Mouse (Mus musculus) limb, embryonic 11.5 days (tissue): ENCODE measurements around the gene Kcnt1. TPM values are rescaled to one million over a fixed set of nuclear protein-coding genes. Genes with fewer than 3 reads are reported as not detected.

Source experiments
- ATAC-seq: fragments of 200-750 bp; cut with Nextera tagmentation; 2 replicates; pipeline ENCODE4 v1.8.0; 2017; ENCODE audit warnings: low read depth; ENCODE audit not compliant: insufficient number of reproducible peaks, low FRiP score, low TSS enrichment
- DNase-seq: peaks from one replicate; pipeline ENCODE4 v3.0.0-alpha.2; 2015; ENCODE audit warnings: low spot score
- H3K27ac ChIP-seq: fragments of 300-500 bp; sonication (generic); replicated peaks from 2 replicates; pipeline ENCODE4 v1.5.1; 2014; ENCODE audit warnings: low read depth, mild to moderate bottlenecking, low read length
- H3K27me3 ChIP-seq: fragments of 300-500 bp; sonication (generic); 2 replicates; pipeline ENCODE4 v1.6.1; 2014; ENCODE audit warnings: mild to moderate bottlenecking, low read length, mixed read lengths; ENCODE audit not compliant: control insufficient read depth, insufficient read depth
- H3K36me3 ChIP-seq: fragments of 300-500 bp; sonication (generic); 2 replicates; pipeline ENCODE4 v1.6.1; 2014; ENCODE audit warnings: mild to moderate bottlenecking, low read length, moderate library complexity, mixed read lengths; ENCODE audit not compliant: control insufficient read depth, insufficient read depth
- H3K4me1 ChIP-seq: fragments of 300-500 bp; sonication (generic); 2 replicates; pipeline ENCODE4 v1.6.1; 2014; ENCODE audit warnings: low read length, mixed read lengths; ENCODE audit not compliant: control insufficient read depth, insufficient read depth
- H3K4me2 ChIP-seq: fragments of 300-500 bp; sonication (generic); 2 replicates; pipeline ENCODE4 v1.6.1; 2014; ENCODE audit warnings: low read depth, mild to moderate bottlenecking, moderate library complexity; ENCODE audit not compliant: severe bottlenecking
- H3K4me3 ChIP-seq: fragments of 300-500 bp; sonication (generic); 2 replicates; pipeline ENCODE4 v1.5.1; 2014; ENCODE audit warnings: low read depth, low read length
- H3K9ac ChIP-seq: fragments of 300-500 bp; sonication (generic); 2 replicates; pipeline ENCODE4 v1.6.1; 2014; ENCODE audit warnings: mild to moderate bottlenecking, low read length
- H3K9me3 ChIP-seq: fragments of 300-500 bp; sonication (generic); 2 replicates; pipeline ENCODE4 v1.6.1; 2016; ENCODE audit warnings: low read length; ENCODE audit not compliant: control insufficient read depth
- WGBS: fragments of 180-500 bp; shearing (Covaris S2); extraction: QIAGEN DNeasy Blood & Tissue Kit; methylation state at CpG from one replicate; pipeline ENCODE4 v1.1.7; 2014; 5-methylcytosine and 5-hydroxymethylcytosine counted together
- polyA plus RNA-seq: library from polyadenylated mRNA; unstranded; fragments of >200 nt; fragmentation: Nextera tagmentation; extraction: Ambion mirVana; gene quantifications from 2 replicates; pipeline ENCODE4 v1.2.1, GENCODE M21; 2014

The Kcnt1 gene
- polyA plus RNA-seq, 1 experiment from 2014 or later = 0.13 TPM

DNA sequence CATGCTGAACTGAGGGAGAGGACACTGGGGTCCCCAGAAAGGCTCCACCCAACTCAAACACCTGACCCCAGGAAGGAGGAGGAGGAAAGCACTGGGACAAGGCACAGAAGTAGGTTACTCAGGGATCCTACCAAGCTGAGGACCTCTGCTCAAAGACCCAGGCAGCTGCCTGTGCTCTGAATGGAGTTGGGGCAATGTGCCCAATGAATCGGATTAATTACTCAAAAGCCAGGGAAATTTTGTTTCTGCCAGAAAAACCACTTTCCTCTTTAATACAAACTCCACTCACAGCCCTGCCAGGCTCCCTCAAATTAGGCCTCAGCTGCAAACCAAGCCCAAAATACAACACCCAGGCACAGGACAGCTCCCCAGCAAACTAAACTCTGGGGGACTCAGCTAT, 20.8 kb upstream of the Kcnt1 start:
- H3K4me1 ChIP-seq = no peaks in the 10 kb centered on the region
- no peak overlapping the region for H3K27ac ChIP-seq
- DNase-seq (no peak), ATAC-seq (no peak)
- H3K9ac ChIP-seq = no peak overlapping the region
- H3K9me3 ChIP-seq = no peaks in the 10 kb centered on the region
- 81% methylated on average over 1 of the region's 1 CpGs for WGBS
- no peak overlapping the region for H3K4me3 ChIP-seq
- H3K27me3 ChIP-seq = no peaks in the 10 kb centered on the region
- no peak overlapping the region for H3K4me2 ChIP-seq
- no peaks in the 10 kb centered on the region for H3K36me3 ChIP-seq

DNA sequence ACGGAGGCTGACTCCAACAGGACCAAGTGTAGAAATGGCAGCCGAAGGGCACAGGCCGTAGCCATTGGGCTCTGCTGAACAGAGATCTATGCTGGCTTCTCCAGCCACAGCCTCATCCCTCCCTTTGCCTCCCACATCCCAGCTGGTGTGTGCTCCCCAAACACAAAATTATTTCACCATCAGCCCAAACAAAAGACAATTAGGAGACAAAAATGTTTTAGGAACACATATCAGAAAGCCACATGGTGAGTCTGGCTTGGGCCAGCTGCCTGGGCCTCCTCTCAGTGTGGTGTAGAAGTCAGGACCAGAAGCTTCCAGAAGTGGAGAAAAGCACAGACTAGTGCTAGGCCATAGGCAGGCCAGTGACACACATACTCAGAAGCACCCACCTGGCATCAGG, 19.4 kb upstream of the Kcnt1 start:
- DNase-seq (no peak), ATAC-seq (no peak)
- no peaks in the 10 kb centered on the region for H3K27me3 ChIP-seq
- H3K4me1 ChIP-seq = no peaks in the 10 kb centered on the region
- no peak overlapping the region for H3K9ac ChIP-seq
- no peak overlapping the region for H3K4me2 ChIP-seq
- no peak overlapping the region for H3K27ac ChIP-seq
- H3K4me3 ChIP-seq = no peak overlapping the region
- no peaks in the 10 kb centered on the region for H3K36me3 ChIP-seq
- 98% methylated on average over 3 of the region's 3 CpGs for WGBS
- no peaks in the 10 kb centered on the region for H3K9me3 ChIP-seq

DNA sequence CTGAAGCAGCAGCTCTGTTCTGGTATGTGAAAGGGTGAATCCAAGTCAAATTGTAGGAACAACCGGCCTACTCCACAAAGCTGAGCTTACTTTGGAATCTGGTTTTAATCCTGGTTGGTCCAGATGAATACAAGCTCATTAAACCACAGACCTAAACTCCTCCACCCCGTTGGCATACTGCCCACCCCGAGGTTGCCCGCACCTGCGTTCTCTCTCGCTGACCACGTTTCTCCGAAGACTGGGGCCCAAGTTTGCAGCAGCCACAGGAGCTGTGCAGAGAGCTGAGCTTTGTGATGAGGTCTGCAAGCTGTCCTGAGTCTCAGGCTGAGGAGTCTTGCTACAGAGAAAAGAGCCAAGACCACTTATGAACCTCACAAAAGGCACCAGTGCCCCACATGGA, 17.0 kb upstream of the Kcnt1 start:
- WGBS = 81% methylated on average over 8 of the region's 8 CpGs
- Histone ChIP-seq H3K9ac (no peak overlapping the region), H3K27ac (no peak overlapping the region), H3K4me3 (no peak overlapping the region), H3K36me3 (no peaks in the 10 kb centered on the region), H3K4me2 (no peak overlapping the region), H3K9me3 (no peaks in the 10 kb centered on the region), H3K4me1 (no peaks in the 10 kb centered on the region), H3K27me3 (no peaks in the 10 kb centered on the region)
- ATAC-seq (no peak), DNase-seq (no peak)

DNA sequence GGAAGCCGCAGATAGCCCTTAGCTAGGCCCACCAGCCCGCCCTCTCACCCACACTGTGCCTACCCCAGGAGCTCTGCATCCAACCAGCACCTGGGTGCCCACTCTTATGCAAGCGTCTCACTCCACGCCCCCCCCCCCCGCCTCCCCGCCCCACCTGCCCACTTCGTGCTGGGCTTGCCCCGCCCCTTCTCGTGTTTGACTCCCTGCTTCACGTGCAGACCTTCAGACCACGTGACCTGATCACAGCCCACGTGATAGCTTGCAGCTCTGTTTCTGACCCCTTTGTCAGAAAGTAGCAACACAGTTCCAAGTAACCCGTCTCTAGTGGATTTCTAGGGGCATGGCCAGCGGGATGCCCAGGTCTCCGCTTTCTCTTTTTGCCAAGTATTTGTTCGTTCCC, 16.3 kb upstream of the Kcnt1 start, which contains the start of gene Sohlh1:
Sohlh1 (minus strand) TSS at position 23 of the 400 bp plus-strand sequence.
- 86% methylated on average over 16 of the region's 16 CpGs for WGBS

DNA sequence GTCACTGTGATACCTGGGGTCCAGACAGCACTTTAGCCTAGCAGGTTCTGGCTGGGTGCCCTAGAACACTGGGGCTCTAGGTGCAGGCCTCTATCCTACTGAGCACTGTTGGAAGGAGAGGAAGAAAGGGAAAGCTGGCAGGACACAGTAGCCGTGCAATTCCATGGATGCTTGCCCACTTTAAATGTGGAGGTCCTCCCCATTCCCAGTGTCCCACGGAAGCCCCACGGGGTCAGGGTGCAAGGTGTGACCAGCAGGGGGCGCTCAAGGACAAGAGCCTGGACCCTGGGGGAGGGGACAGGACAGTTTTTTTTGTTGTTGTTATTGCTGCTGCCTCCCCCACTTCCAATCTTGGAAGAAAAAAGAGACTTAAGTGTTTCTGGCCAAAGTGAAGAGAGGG, 13.2 kb upstream of the Kcnt1 start:
- DNase-seq (peak; percentile 72), ATAC-seq (no peak)
- Histone ChIP-seq H3K27ac (no peak overlapping the region), H3K9me3 (no peaks in the 10 kb centered on the region), H3K4me3 (no peak overlapping the region), H3K9ac (no peak overlapping the region), H3K27me3 (no peaks in the 10 kb centered on the region), H3K4me2 (no peak overlapping the region), H3K36me3 (no peaks in the 10 kb centered on the region), H3K4me1 (no peaks in the 10 kb centered on the region)
- 13% methylated on average over 4 of the region's 4 CpGs for WGBS

More for the DNA sequence above, 16.3 kb upstream of the Kcnt1 start, which contains the start of gene Sohlh1:
- no peaks in the 10 kb centered on the region for H3K36me3 ChIP-seq
- no peak within 1 kb of the TSS for H3K4me2 ChIP-seq
- H3K9ac ChIP-seq = no peak within 1 kb of the TSS
- H3K4me1 ChIP-seq = no peaks in the 10 kb centered on the region
- H3K27ac ChIP-seq = no peak within 1 kb of the TSS
- DNase-seq = no peak
- H3K9me3 ChIP-seq = no peaks in the 10 kb centered on the region
- ATAC-seq = no peak
- no peaks in the 10 kb centered on the region for H3K27me3 ChIP-seq
- no peak within 1 kb of the TSS for H3K4me3 ChIP-seq

DNA sequence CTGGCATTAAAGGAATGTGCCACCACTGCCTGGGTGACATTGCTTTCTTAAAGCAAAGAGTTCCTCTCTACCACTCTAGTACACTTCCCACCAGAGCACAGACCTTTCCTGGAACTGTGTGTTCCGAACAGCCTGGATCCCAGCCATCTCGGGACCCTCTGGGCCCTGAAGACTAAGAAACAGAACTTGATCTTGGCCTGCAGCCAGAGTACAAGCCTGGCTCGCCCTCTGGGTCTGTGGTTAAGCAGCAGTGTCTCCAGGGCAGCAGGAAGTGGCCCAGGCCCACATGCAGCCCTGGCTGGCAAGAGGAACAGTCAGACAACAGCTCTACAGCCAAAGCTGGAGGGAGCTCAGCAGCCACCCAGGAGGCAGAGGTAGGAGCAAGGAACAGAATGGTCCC, 10.9 kb upstream of the Kcnt1 start:
- DNase-seq (no peak), ATAC-seq (no peak)
- H3K4me3 ChIP-seq = no peak overlapping the region
- no peak overlapping the region for H3K4me2 ChIP-seq
- H3K4me1 ChIP-seq = no peaks in the 10 kb centered on the region
- no peaks in the 10 kb centered on the region for H3K27me3 ChIP-seq
- WGBS = 69% methylated on average over 3 of the region's 3 CpGs
- no peak overlapping the region for H3K9ac ChIP-seq
- H3K36me3 ChIP-seq = no peaks in the 10 kb centered on the region
- no peaks in the 10 kb centered on the region for H3K9me3 ChIP-seq
- H3K27ac ChIP-seq = no peak overlapping the region

DNA sequence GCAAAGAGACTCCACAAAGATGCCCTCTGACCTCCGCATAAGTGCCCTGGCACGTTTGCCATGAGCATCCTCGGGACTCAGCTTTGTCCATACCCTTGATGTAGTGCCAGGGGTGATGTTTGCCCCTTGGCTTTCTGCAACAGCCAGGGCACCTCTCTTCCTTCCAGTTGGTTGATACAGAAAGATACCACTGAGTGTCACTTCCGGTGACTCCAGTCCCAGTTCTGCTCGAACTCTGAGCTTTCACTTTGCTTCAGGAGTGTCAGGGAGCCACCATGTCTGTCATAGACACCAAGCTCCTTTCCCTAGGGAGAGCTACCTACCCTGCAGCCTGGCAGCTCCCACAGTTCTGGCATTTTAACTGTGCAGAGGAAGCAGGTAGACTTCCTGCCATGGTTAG, 9.5 kb upstream of the Kcnt1 start:
- no peak for DNase-seq
- no peaks in the 10 kb centered on the region for H3K36me3 ChIP-seq
- no peak overlapping the region for H3K4me3 ChIP-seq
- no peak overlapping the region for H3K9ac ChIP-seq
- ATAC-seq = no peak
- no peaks in the 10 kb centered on the region for H3K4me1 ChIP-seq
- 80% methylated on average over 5 of the region's 5 CpGs for WGBS
- H3K4me2 ChIP-seq = no peak overlapping the region
- H3K27me3 ChIP-seq = no peaks in the 10 kb centered on the region
- no peak overlapping the region for H3K27ac ChIP-seq
- no peaks in the 10 kb centered on the region for H3K9me3 ChIP-seq

DNA sequence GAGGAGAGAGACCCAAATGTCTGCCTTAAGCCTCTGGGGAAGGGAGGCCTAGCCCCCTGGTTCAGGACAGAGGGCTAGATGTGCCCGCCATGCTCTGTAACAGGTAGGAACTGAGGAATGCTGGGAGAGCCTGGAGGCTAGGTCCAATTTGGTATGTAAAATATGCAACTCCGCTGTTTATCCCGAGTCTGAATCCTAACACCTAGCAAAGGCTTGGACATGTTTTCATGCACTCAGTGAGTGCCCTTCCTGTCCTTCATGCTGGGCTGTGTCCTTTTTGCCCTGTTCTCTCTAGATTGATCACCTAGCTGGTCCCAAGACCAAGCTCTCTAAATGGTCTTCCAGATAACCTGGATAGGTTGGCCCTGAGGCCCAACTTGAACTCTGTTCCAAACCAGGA, 3.6 kb upstream of the Kcnt1 start:
- Histone ChIP-seq H3K27ac (no peak overlapping the region), H3K9ac (no peak overlapping the region), H3K9me3 (no peaks in the 10 kb centered on the region), H3K4me1 (0 out of 2 replicates have a peak, but pooled peaks cover 2% of the 10 kb centered on the region), H3K27me3 (peaks cover 22% of the 10 kb centered on the region), H3K36me3 (no peaks in the 10 kb centered on the region), H3K4me3 (no peak overlapping the region), H3K4me2 (no peak overlapping the region)
- no peak for ATAC-seq
- 82% methylated on average over 3 of the region's 3 CpGs for WGBS
- DNase-seq = no peak

DNA sequence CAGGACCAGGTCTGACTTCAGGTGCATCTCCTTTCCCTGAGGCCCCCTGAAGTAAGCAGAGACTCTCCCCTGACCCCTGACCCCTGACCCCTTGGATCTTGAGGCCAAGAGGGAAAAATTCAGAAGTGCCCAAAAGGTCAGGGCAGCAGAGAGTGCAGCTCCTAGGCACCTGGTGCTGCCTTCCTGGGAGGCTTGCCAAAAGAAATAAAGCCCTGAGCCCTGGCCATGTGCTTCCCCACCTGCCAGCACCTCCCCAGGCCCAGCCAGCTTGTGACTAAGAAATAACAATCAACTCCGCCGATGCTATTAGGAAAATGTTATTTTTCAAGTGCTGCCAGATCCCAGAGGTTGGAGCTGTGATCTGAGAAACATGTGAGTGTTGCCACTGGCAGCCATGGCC, 1.5 kb upstream of the Kcnt1 start:
- Histone ChIP-seq H3K4me2 (no peak overlapping the region), H3K27me3 (peaks cover 27% of the 10 kb centered on the region), H3K36me3 (no peaks in the 10 kb centered on the region), H3K4me1 (0 out of 2 replicates have a peak, but pooled peaks cover 2% of the 10 kb centered on the region), H3K9me3 (no peaks in the 10 kb centered on the region), H3K27ac (no peak overlapping the region), H3K9ac (no peak overlapping the region), H3K4me3 (no peak overlapping the region)
- WGBS = 81% methylated on average over 2 of the region's 2 CpGs
- no peak for ATAC-seq
- DNase-seq = no peak
